Mouse (Mus musculus): ENCODE results near the gene Rack1.

GRCm38 (mm10) chr11:48853474-48854180 is 53.5 kb downstream of the Rack1 start:
- TF ChIP-seq CTCF (IDR thresholded peaks at IDR 0.05; ENCODE audit: borderline replicate concordance, insufficient read depth, low read depth, low read length) (no peak), POLR2A (IDR thresholded peaks at IDR 0.05; ENCODE audit: borderline replicate concordance, insufficient read depth, low read length) (no peak)
